Mouse (Mus musculus) liver, adult 2 months (tissue): ENCODE results near the gene Osr1. TPM values are rescaled to one million over a fixed set of nuclear protein-coding genes. Genes with fewer than 3 reads are reported as not detected.

Experiments
- DNase-seq: peaks from one replicate; pipeline ENCODE4 v3.0.0-alpha.2; 2011; ENCODE audit warnings: low read depth, low spot score; ENCODE audit errors: extremely low read depth
- H3K27ac ChIP-seq: fragments of 200-500 bp; replicated peaks from 2 replicates; pipeline ENCODE4 v1.5.1; 2012; ENCODE audit warnings: low read depth, mild to moderate bottlenecking, control low read depth, inconsistent platforms, low read length; ENCODE audit not compliant: insufficient read depth
- H3K27me3 ChIP-seq: fragments of 200-500 bp; 2 replicates; pipeline ENCODE4 v1.6.1; 2012; ENCODE audit warnings: mild to moderate bottlenecking, moderate library complexity, low read length, inconsistent platforms; ENCODE audit not compliant: control insufficient read depth, insufficient read depth
- H3K36me3 ChIP-seq: fragments of 200-500 bp; 2 replicates; pipeline ENCODE4 v1.6.1; 2012; ENCODE audit warnings: low read length, inconsistent platforms; ENCODE audit not compliant: control insufficient read depth, insufficient read depth
- H3K4me1 ChIP-seq: fragments of 200-500 bp; 2 replicates; pipeline ENCODE4 v1.6.1; 2011; ENCODE audit warnings: low read length; ENCODE audit not compliant: control insufficient read depth, insufficient read depth
- H3K4me3 ChIP-seq: fragments of 200-500 bp; 2 replicates; pipeline ENCODE4 v1.5.1; 2011; ENCODE audit warnings: low read depth, mild to moderate bottlenecking, control low read depth, low read length, moderate library complexity; ENCODE audit not compliant: insufficient read depth
- H3K79me2 ChIP-seq: fragments of 200-500 bp; 2 replicates; pipeline ENCODE4 v1.6.1; 2012; ENCODE audit warnings: inconsistent platforms, mild to moderate bottlenecking, low read length, moderate library complexity; ENCODE audit not compliant: control insufficient read depth, insufficient read depth
- H3K9ac ChIP-seq: fragments of 200-500 bp; 2 replicates; pipeline ENCODE4 v1.6.1; 2012; ENCODE audit warnings: low read depth, mild to moderate bottlenecking, control low read depth, inconsistent platforms, low read length
- CTCF ChIP-seq: fragments of 200-500 bp; IDR thresholded peaks from 2 replicates; pipeline ENCODE4 v1.5.1; 2011; ENCODE audit warnings: low read depth, low read length, control low read depth
- POLR2A ChIP-seq: fragments of 200-500 bp; IDR thresholded peaks from 2 replicates; pipeline ENCODE4 v1.6.1; 2011; ENCODE audit warnings: low read length, control low read depth; ENCODE audit not compliant: insufficient read depth; ENCODE audit errors: extremely low read depth
- WGBS: fragments of 180-500 bp; shearing (Covaris S2); methylation state at CpG from one replicate; pipeline ENCODE4 v1.1.7; 2018; 5-methylcytosine and 5-hydroxymethylcytosine counted together
- polyA plus RNA-seq: library from polyadenylated mRNA; depleted of rRNA; stranded (reverse); fragments of >200 nt; gene quantifications from 2 replicates; pipeline ENCODE4 v1.2.3, GENCODE M21; 2012; rRNA removed
- total RNA-seq: library from RNA; depleted of rRNA; stranded (reverse); fragments of >200 nt; gene quantifications from 2 replicates; pipeline ENCODE4 v1.2.3, GENCODE M21; 2014; rRNA removed

Osr1 gene
- total RNA-seq (not detected in 2 replicates), polyA plus RNA-seq (not detected in 2 replicates)

DNA sequence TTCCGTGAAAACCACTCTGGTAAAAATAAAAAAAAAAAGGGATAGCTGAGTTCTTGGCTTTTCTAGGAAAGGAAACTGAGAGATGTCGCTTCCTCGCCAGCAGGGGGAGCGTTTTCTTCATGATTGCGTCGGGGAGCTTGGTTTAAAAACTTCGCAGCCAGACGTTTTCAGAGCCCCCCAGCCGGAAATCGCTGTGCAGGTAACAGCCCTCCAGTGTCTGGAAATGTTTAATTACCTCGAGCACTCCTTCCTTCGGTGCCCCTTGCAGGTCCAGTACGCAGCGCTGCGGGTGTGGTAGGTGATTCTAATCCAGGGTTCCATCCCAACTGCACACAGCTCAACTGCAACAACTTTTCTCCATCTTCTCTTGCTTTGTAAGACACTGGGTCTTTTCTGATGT lies at the start of gene Osr1:
Osr1 (plus strand) TSS at position 146 of the 400 bp plus-strand sequence.
- peak; percentile 59 for TF ChIP-seq CTCF
- no peak for TF ChIP-seq POLR2A
- Histone ChIP-seq H3K4me3 (peak within 1 kb of the TSS; percentile 25), H3K9ac (no peak within 1 kb of the TSS), H3K27me3 (peaks cover 10% of the 10 kb centered on the region; the same call in 1 of the 2 replicates), H3K79me2 (no peaks in the 10 kb centered on the region), H3K36me3 (no peaks in the 10 kb centered on the region), H3K4me1 (no peaks in the 10 kb centered on the region), H3K27ac (no peak within 1 kb of the TSS)
- under 1% methylated on average over 15 of the region's 15 CpGs for WGBS
- peak; percentile 18 for DNase-seq

DNA sequence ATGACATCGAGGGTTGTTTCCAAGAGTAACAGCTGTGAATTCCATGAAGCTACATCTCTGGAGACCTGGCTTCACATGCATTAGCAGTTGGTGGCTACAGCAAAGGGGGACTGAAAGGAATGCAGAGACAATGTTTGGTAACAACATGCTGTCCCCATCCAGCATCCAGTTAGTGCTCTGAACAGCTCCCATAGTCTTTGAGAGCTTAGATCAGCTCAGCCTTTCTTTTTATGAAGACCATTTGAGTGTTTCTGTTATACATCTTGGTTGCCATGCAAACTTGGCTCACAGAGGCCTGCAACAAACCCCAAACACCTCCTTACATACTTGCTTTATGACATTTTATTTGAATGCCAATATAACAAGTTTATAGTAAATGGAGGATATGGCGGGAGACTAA lies 19.6 kb upstream of the Osr1 start:
- TF ChIP-seq POLR2A (no peak), CTCF (no peak)
- H3K27me3 ChIP-seq: no peaks in the 10 kb centered on the region
- 86% methylated on average over 2 of the region's 2 CpGs for WGBS
- H3K36me3 ChIP-seq: no peaks in the 10 kb centered on the region
- H3K4me1 ChIP-seq: no peaks in the 10 kb centered on the region
- DNase-seq: no peak
- H3K9ac ChIP-seq: no peak overlapping the region
- H3K27ac ChIP-seq: no peak overlapping the region
- no peak overlapping the region for H3K4me3 ChIP-seq
- H3K79me2 ChIP-seq: no peaks in the 10 kb centered on the region

DNA sequence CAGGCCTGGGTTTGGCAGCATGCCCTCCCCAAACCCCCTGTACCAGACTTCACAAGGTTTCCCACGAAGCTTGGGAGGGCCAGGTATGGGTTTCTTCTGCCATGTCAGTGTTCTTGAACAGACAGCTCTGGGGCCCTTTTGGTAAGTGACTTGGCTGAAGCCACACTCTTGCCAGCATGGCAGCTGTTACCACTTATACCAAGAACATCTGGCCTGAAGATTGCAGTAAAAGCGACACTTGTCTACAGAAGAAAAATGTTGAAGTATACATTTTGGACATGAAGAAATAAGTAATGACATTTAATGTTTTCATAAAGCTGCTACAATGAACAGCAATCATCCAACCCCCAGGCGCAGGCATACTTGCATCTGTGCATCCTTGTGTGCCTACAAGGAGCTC lies 5.0 kb upstream of the Osr1 start:
- no peak overlapping the region for H3K9ac ChIP-seq
- TF ChIP-seq POLR2A (no peak), CTCF (no peak)
- H3K36me3 ChIP-seq: no peaks in the 10 kb centered on the region
- H3K4me3 ChIP-seq: no peak overlapping the region
- no peak overlapping the region for H3K27ac ChIP-seq
- no peaks in the 10 kb centered on the region for H3K4me1 ChIP-seq
- no peaks in the 10 kb centered on the region for H3K79me2 ChIP-seq
- WGBS: 73% methylated on average over 3 of the region's 3 CpGs
- no peak for DNase-seq
- H3K27me3 ChIP-seq: no peaks in the 10 kb centered on the region

DNA sequence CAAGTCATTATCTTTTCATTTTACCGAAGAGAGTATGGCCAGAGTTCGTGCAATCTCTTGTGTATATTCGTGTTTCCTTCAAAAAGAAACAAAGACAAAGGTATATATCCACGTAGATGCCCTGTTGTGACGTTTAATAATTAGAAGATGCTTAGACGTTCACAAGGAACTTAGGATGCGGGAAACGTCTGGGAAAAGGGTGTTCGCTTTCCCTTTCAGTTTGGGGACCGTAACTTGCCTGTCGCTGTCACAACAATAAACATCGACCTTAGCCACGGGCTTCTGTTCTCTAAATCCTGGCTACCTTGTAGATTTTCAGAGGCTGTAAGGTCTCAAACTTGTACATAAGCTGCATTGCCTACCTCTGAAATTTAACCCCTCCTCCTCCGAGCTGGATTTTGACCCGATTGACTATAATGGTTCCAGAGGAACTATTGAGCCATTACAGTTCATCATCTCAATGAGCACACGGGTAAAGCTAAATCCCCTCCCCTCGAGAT lies 630 bp downstream of the Osr1 start:
- WGBS: 1% methylated on average over 17 of the region's 17 CpGs
- Histone ChIP-seq H3K4me1 (no peaks in the 10 kb centered on the region), H3K36me3 (no peaks in the 10 kb centered on the region), H3K27me3 (peaks cover 10% of the 10 kb centered on the region; the same call in 1 of the 2 replicates), H3K9ac (no peak overlapping the region), H3K4me3 (peak overlapping the region; percentile 25), H3K27ac (no peak overlapping the region), H3K79me2 (no peaks in the 10 kb centered on the region)
- TF ChIP-seq CTCF (no peak), POLR2A (no peak)
- peak; percentile 6 for DNase-seq

DNA sequence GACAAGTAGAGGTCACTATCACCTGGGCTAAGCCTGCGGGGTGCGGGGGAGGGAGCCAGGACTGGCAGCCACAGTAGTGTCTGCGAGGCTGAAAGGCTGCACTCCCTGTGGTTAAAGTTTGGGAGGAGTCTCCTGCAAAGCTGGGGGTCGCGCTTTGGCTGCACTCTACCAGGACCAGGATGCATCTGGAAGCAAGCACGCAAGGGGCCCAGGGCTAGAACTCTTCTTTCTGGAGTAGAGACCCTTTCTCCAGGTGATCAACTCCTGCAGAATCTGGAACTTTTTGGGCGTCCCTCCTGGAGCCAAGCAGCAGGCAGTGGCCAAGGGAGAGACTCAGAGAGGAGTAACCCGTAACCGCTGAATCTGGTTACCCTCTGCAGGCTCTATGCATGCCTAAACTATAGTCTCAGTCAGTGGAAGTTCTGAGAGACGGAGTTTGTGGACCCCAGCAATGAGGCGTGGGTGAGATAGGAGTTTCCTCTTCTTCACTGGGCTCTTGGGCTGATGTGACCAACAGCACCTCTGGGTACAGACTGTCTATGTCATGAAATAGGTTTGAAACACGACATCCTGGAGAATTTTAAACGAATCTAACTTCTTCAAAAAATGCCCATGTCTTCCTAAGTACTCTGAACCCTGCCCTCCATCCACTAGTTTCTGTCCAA lies 1.5 kb downstream of the Osr1 start:
- Histone ChIP-seq H3K4me3 (no peak overlapping the region), H3K27ac (no peak overlapping the region), H3K79me2 (no peaks in the 10 kb centered on the region), H3K27me3 (peaks cover 18% of the 10 kb centered on the region; the same call in 1 of the 2 replicates), H3K9ac (no peak overlapping the region), H3K36me3 (no peaks in the 10 kb centered on the region), H3K4me1 (no peaks in the 10 kb centered on the region)
- no peak for DNase-seq
- TF ChIP-seq POLR2A (no peak), CTCF (no peak)
- 13% methylated on average over 13 of the region's 13 CpGs for WGBS

DNA sequence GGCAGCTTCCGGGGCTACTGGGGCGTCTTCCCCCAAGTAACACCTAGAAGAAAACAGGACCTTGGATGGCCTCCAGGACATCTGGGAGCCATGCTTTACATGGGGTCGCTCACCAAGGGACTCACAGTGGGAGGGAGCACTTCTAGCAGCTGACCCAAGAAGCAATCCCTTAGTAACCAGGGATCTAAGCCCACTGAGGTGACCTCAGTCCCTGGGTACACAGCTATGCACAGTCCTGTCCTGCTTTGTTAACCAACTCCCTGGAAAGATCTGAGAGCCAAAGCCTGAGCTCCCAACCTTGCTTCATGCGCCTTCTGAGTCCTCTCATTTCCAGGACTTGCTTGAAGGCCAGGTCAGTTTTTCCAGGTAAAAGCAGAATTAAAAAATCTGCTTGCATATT lies 2.1 kb downstream of the Osr1 start:
- H3K36me3 ChIP-seq: no peaks in the 10 kb centered on the region
- WGBS: 59% methylated on average over 4 of the region's 4 CpGs
- no peak for DNase-seq
- H3K9ac ChIP-seq: no peak overlapping the region
- no peak overlapping the region for H3K27ac ChIP-seq
- no peaks in the 10 kb centered on the region for H3K79me2 ChIP-seq
- peaks cover 18% of the 10 kb centered on the region; the same call in 1 of the 2 replicates for H3K27me3 ChIP-seq
- H3K4me3 ChIP-seq: no peak overlapping the region
- no peak for TF ChIP-seq POLR2A
- no peak for TF ChIP-seq CTCF
- H3K4me1 ChIP-seq: no peaks in the 10 kb centered on the region
